Mouse (Mus musculus): ENCODE measurements around the gene Aox3.

DNA sequence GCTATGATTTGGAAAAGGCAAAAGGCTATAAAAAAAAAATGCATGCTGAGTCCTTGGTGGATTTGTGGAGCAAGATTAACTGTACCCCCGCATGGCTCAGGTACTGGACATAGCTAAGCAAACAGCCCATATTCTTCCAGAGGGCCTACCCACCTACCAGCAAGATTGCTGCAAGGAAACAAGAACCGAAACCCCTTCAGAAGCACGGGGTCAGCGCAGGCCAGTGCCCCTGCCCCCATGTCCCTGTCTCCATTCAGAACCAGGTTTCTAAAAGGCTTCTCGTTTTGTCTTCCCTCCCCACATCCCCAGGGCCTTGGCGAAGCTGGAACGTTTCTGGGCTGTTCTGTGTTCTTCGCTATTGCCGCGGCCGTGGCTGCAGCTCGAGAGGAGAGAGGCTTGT is 81.4 kb downstream of the Aox3 start:
- TF ChIP-seq POLR2A (IDR thresholded peaks at IDR 0.05; ENCODE audit: insufficient read depth, low read length): no peak
- no peak for TF ChIP-seq CTCF (IDR thresholded peaks at IDR 0.05; ENCODE audit: low read depth, low read length)
- TF ChIP-seq EP300 (IDR thresholded peaks at IDR 0.05; ENCODE audit: insufficient read depth, low read depth, low read length): no peak

Data from ES-Bruce4 (cell line).